Mouse (Mus musculus): ENCODE results near the gene Spata33. TPM values are rescaled to one million over a fixed set of nuclear protein-coding genes. Genes with fewer than 3 reads are reported as not detected.

Gene Spata33
- total and polyA plus RNA-seq, 3 experiments, result 1.2 to 1.4 TPM; not detected in 1

DNA sequence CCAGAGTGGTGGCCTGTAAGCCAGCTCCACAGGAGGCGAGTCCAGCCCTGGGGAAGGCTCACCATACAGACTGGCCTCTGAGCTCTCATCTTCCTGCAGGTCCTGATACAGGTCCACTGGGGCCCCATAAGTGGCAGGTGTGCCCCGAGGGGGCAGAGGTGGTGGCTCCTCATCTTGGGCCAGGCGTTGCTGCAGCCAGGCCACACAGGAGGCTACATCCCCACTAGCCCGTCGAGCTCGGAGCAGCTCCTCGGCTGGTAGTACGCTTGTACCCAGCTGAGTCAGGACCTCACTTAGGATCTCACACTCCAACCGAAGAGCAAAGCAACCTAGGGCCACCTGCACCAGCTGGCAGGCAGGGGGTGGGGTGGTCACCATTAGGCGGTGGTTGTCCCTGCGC lies 21.1 kb downstream of the Spata33 start:
- Histone ChIP-seq H3K27ac (ENCODE audit: control insufficient read depth, low read depth, low read length) (no peak overlapping the region), H3K4me1 (ENCODE audit: control insufficient read depth in 1 of 2, insufficient read depth in 2 of 2, low read length in 2 of 2) (peaks cover 0 to 9% of the 10 kb centered on the region in 2 experiments; a peak in 1 of 4 replicates), H3K36me3 (ENCODE audit: control insufficient read depth in 1 of 2, insufficient read depth in 2 of 2, low read length in 2 of 2) (no peaks in the 10 kb centered on the region; a peak in 1 of 4 replicates), H3K27me3 (ENCODE audit: control insufficient read depth in 1 of 2, insufficient read depth in 2 of 2, low read length in 2 of 2) (no peaks in the 10 kb centered on the region; a peak in 1 of 4 replicates), H3K9me3 (replicated peaks; ENCODE audit: insufficient read depth, low read length) (no peaks in the 10 kb centered on the region), H3K9ac (ENCODE audit: control insufficient read depth, low read depth, low read length, poor library complexity, severe bottlenecking) (no peak overlapping the region), H3K4me3 (ENCODE audit: control insufficient read depth in 1 of 2, insufficient read depth in 1 of 2, low read depth in 2 of 2, low read length in 2 of 2) (no peak overlapping the region), H3K79me2 (ENCODE audit: control insufficient read depth, insufficient read depth, low read length, poor library complexity) (no peaks in the 10 kb centered on the region; the same call in 1 of the 2 replicates)
- no peak for DNase-seq (ENCODE audit: low read depth, low spot score)
- TF ChIP-seq JUND (IDR thresholded peaks at IDR 0.05; ENCODE audit: low read depth, low read length) (no peak), HCFC1 (IDR thresholded peaks at IDR 0.05; ENCODE audit: low read depth, low read length) (no peak), MYC (IDR thresholded peaks at IDR 0.05; ENCODE audit: low read depth, low read length) (no peak), TBP (IDR thresholded peaks at IDR 0.05; ENCODE audit: low read depth, low read length) (no peak), TAL1 (IDR thresholded peaks at IDR 0.05; ENCODE audit: low read length) (no peak), POLR2A (IDR thresholded peaks at IDR 0.05; ENCODE audit: control insufficient read depth in 1 of 2, insufficient read depth in 1 of 2, low read depth in 1 of 2, low read length in 2 of 2, poor library complexity in 1 of 2) (no peak), E2F4 (IDR thresholded peaks at IDR 0.05; ENCODE audit: borderline replicate concordance, low read depth, low read length) (no peak), MXI1 (IDR thresholded peaks at IDR 0.05; ENCODE audit: low read depth, low read length) (no peak)

DNA sequence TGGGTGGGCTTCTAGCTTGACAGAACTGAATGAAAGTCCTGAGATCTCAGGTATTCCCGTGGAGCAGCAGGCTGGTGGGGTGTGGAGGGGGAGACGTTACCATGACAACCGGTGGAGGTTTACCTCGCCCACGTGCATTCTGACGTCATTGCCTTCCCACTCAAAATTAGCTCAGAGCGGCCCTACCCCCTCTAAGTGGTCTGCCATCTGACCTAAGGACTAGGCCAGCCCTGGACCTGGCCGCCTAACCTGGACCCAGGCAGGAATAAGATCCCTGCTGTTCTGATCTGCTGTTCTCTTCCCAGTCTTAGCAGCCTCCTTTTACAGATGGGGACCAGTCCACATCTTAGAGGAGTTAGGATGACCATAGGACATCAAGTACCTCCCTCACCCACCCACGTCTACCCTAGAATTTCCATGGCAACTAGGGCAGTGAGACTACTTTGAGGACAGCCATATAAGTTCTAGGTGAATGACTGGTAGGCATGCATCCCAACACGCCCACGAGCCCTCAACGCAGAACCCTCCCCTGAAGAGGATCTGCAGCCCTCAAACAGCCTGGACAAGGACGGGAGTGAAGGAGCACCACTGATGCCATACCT lies 22.4 kb downstream of the Spata33 start:
- no peaks in the 10 kb centered on the region; a peak in 1 of 4 replicates for H3K36me3 ChIP-seq (ENCODE audit: control insufficient read depth in 1 of 2, insufficient read depth in 2 of 2, low read length in 2 of 2)
- no peaks in the 10 kb centered on the region; a peak in 1 of 4 replicates for H3K27me3 ChIP-seq (ENCODE audit: control insufficient read depth in 1 of 2, insufficient read depth in 2 of 2, low read length in 2 of 2)
- H3K4me3 ChIP-seq (ENCODE audit: control insufficient read depth in 1 of 2, insufficient read depth in 1 of 2, low read depth in 2 of 2, low read length in 2 of 2), result peak overlapping the region; percentile 78 to 90; a peak in 3 of 4 replicates
- no peaks in the 10 kb centered on the region; the same call in 1 of the 2 replicates for H3K79me2 ChIP-seq (ENCODE audit: control insufficient read depth, insufficient read depth, low read length, poor library complexity)
- H3K4me1 ChIP-seq (ENCODE audit: control insufficient read depth in 1 of 2, insufficient read depth in 2 of 2, low read length in 2 of 2), result peaks cover 0 to 9% of the 10 kb centered on the region in 2 experiments; a peak in 1 of 4 replicates
- 0 out of 2 replicates have a peak, but pooled peaks have one; percentile 6 for TF ChIP-seq POLR2AphosphoS2 (IDR thresholded peaks at IDR 0.05; ENCODE audit: low read length)
- TF ChIP-seq ELF1 (IDR thresholded peaks at IDR 0.05; ENCODE audit: low read depth, low read length), result no peak
- no peak for TF ChIP-seq SMC3 (IDR thresholded peaks at IDR 0.05; ENCODE audit: low read depth, low read length)
- TF ChIP-seq RAD21 (IDR thresholded peaks at IDR 0.05; ENCODE audit: low read depth, low read length), result no peak
- DNase-seq (ENCODE audit: low read depth, low spot score), result no peak
- no peaks in the 10 kb centered on the region for H3K9me3 ChIP-seq (replicated peaks; ENCODE audit: insufficient read depth, low read length)
- H3K27ac ChIP-seq (ENCODE audit: control insufficient read depth, low read depth, low read length), result no peak overlapping the region
- no peak overlapping the region for H3K9ac ChIP-seq (ENCODE audit: control insufficient read depth, low read depth, low read length, poor library complexity, severe bottlenecking)

Measured in MEL (cell line).